ENCODE assay signal across 13 mouse cellular contexts in the genomic region with DNA sequence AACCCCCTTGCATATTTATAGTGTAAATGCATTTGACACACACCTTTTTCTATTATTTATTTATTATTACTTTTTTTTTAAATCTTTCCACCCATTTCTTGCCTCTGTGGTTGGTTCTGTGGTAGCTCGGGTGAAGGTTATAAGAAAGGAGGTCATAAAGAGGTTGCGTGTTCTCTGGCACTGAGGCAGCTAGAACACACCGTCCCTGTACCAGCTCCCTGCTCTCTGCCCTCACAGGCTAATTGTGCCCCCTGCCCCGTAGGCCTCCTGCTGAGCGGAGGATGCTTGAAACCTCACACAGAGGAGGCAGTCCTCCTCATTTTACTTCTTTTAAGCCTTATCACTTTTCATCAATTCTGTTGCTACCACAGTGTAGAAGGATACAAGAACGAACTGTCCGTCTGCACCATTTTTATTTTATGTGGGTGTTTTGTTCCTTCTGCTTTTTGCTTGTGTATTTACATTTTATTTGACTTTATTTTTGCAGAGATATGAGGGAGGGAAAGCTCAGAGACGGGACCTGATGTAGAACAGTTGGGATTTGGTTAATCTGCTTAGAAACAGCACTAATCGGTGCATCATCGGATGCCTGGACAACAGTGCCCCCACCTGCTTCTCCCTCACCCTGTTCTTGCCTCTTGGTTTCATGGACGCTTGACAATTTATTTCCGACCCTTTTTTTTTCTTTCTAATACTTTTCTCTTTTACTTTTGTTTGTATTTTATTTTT.
DNase-seq lines count a peak whose midpoint lies in the region; ATAC-seq lines count a peak whose summit lies in the region.
"Had no signal": no experiment of that assay in that cellular context is flagged by ENCODE, and none has a peak within 500 bp of the region (broad histone marks: within the 10 kb centered on the region; RNA-seq: fewer than 3 reads in every experiment).

No protein-coding gene starts in this region.

- ATAC-seq in frontal cortex, adult (ENCODE audit: low TSS enrichment), result peak; percentile 56; the same call in 1 of the 2 replicates
- ATAC-seq: liver, embryonic 12.5 days had no signal

- no peak for DNase-seq in frontal cortex, adult 2 months (ENCODE audit: extremely low spot score in 1 of 2, low spot score in 1 of 2)
- DNase-seq in layer of hippocampus, adult 11-12 months (ENCODE audit: low spot score), result peak; percentile 54
- DNase-seq in layer of hippocampus, adult 9-10 months (ENCODE audit: low spot score), result no peak
- peak; percentile 39 for DNase-seq in testis, postnatal 14 days (ENCODE audit: low spot score)
- DNase-seq in testis, postnatal 10 days (ENCODE audit: low spot score), result no peak
- peak; percentile 57 for DNase-seq in retina, postnatal 7 days (ENCODE audit: low read depth, low spot score)
- DNase-seq in urinary bladder, postnatal 36 days (ENCODE audit: low spot score in 2 of 2), result no peak
- DNase-seq: adrenal gland, postnatal 14 days; heart, adult 2 months; heart, postnatal 10 days; thymus, postnatal 14 days had no signal

Comparison
In these comparisons a context has a peak if more than half of its experiments do, and no peak if none do; other contexts are left out.
1. DNase-seq: peak in layer of hippocampus, adult 11-12 months (single experiment), testis, postnatal 14 days (single experiment) and retina, postnatal 7 days (single experiment); none in frontal cortex, adult 2 months (0 of 2), layer of hippocampus, adult 9-10 months (single experiment), testis, postnatal 10 days (single experiment) and urinary bladder, postnatal 36 days (0 of 2).